Mouse (Mus musculus) bone marrow macrophage, adult 2 months (primary cell): ENCODE measurements around the gene Rassf2.

Source experiments
- CTCF ChIP-seq: IDR thresholded peaks from 2 replicates; pipeline ENCODE4 v1.5.1; 2012; ENCODE audit warnings: low read depth, mild to moderate bottlenecking, low read length, moderate library complexity
- POLR2A ChIP-seq: IDR thresholded peaks from 2 replicates; pipeline ENCODE4 v1.6.1; 2012; ENCODE audit warnings: mild to moderate bottlenecking, low read depth, low read length, borderline replicate concordance

GRCm38 (mm10) chr2:131982546-131983196 is 47.4 kb downstream of the Rassf2 start:
- TF ChIP-seq POLR2A (no peak), CTCF (peak; percentile 30; the same call in 1 of the 2 replicates)
